Mouse (Mus musculus): ENCODE measurements at regions not wholly inside any gene's neighbourhood (a gene's known extent, or its start where the extent isn't known, plus 50 kb on each side); places are given as distances from the start of the nearest gene placed in this dataset.

- H3K4me1 ChIP-seq (ENCODE audit: control insufficient read depth, insufficient read depth, low read length) = no peaks in the 10 kb centered on the region
- no peaks in the 10 kb centered on the region for H3K27me3 ChIP-seq (ENCODE audit: control insufficient read depth, insufficient read depth, low read length)
- H3K36me3 ChIP-seq (replicated peaks; ENCODE audit: control insufficient read depth, insufficient read depth, low read depth, low read length) = no peaks in the 10 kb centered on the region
- 97% methylated on average over 1 of the region's 1 CpGs for WGBS
- ATAC-seq (replicated peaks; ENCODE audit: insufficient number of reproducible peaks, low FRiP score, low TSS enrichment, low read depth) (no peak), DNase-seq (ENCODE audit: low spot score) (no peak)
- H3K27ac ChIP-seq (replicated peaks; ENCODE audit: low read depth, low read length) = no peak overlapping the region
- no peak overlapping the region for H3K4me3 ChIP-seq (ENCODE audit: low read depth, low read length)
- H3K9ac ChIP-seq (replicated peaks; ENCODE audit: low read length) = no peak overlapping the region
- H3K9me3 ChIP-seq (replicated peaks; ENCODE audit: control insufficient read depth, low read length) = no peaks in the 10 kb centered on the region
- H3K4me2 ChIP-seq (ENCODE audit: low read depth, low read length) = no peak overlapping the region
These were observed 125.5 kb upstream of the Gm17728 start for GRCm38 (mm10) chr17:9296371-9296770.

GRCm38 (mm10) chr17:9298231-9298630, 123.6 kb upstream of the Gm17728 start:
- ATAC-seq (replicated peaks; ENCODE audit: insufficient number of reproducible peaks, low FRiP score, low TSS enrichment, low read depth) = no peak
- Histone ChIP-seq H3K9ac (replicated peaks; ENCODE audit: low read length) (no peak overlapping the region), H3K4me2 (ENCODE audit: low read depth, low read length) (no peak overlapping the region), H3K4me3 (ENCODE audit: low read depth, low read length) (no peak overlapping the region), H3K4me1 (ENCODE audit: control insufficient read depth, insufficient read depth, low read length) (no peaks in the 10 kb centered on the region), H3K27me3 (ENCODE audit: control insufficient read depth, insufficient read depth, low read length) (no peaks in the 10 kb centered on the region), H3K27ac (replicated peaks; ENCODE audit: low read depth, low read length) (no peak overlapping the region), H3K9me3 (replicated peaks; ENCODE audit: control insufficient read depth, low read length) (no peaks in the 10 kb centered on the region), H3K36me3 (replicated peaks; ENCODE audit: control insufficient read depth, insufficient read depth, low read depth, low read length) (no peaks in the 10 kb centered on the region)
- 84% methylated on average over 1 of the region's 1 CpGs for WGBS
- no peak for DNase-seq (ENCODE audit: low spot score)

- Histone ChIP-seq H3K4me1 (ENCODE audit: control insufficient read depth, insufficient read depth, low read length) (no peaks in the 10 kb centered on the region), H3K9ac (replicated peaks; ENCODE audit: low read length) (no peak overlapping the region), H3K4me3 (ENCODE audit: low read depth, low read length) (no peak overlapping the region), H3K9me3 (replicated peaks; ENCODE audit: control insufficient read depth, low read length) (no peaks in the 10 kb centered on the region), H3K27ac (replicated peaks; ENCODE audit: low read depth, low read length) (no peak overlapping the region), H3K4me2 (ENCODE audit: low read depth, low read length) (no peak overlapping the region), H3K27me3 (ENCODE audit: control insufficient read depth, insufficient read depth, low read length) (no peaks in the 10 kb centered on the region), H3K36me3 (replicated peaks; ENCODE audit: control insufficient read depth, insufficient read depth, low read depth, low read length) (no peaks in the 10 kb centered on the region)
- 26% methylated on average over 4 of the region's 4 CpGs for WGBS
- no peak for ATAC-seq (replicated peaks; ENCODE audit: insufficient number of reproducible peaks, low FRiP score, low TSS enrichment, low read depth)
- no peak for DNase-seq (ENCODE audit: low spot score)
These were observed 120.8 kb upstream of the Gm17728 start for GRCm38 (mm10) chr17:9301101-9301501.

GRCm38 (mm10) chr17:9308507-9308906, 113.4 kb upstream of the Gm17728 start:
- WGBS = 45% methylated on average over 2 of the region's 2 CpGs
- DNase-seq (ENCODE audit: low spot score) (no peak), ATAC-seq (replicated peaks; ENCODE audit: insufficient number of reproducible peaks, low FRiP score, low TSS enrichment, low read depth) (no peak)
- Histone ChIP-seq H3K36me3 (replicated peaks; ENCODE audit: control insufficient read depth, insufficient read depth, low read depth, low read length) (no peaks in the 10 kb centered on the region), H3K4me1 (ENCODE audit: control insufficient read depth, insufficient read depth, low read length) (no peaks in the 10 kb centered on the region), H3K9me3 (replicated peaks; ENCODE audit: control insufficient read depth, low read length) (no peaks in the 10 kb centered on the region), H3K9ac (replicated peaks; ENCODE audit: low read length) (no peak overlapping the region), H3K27ac (replicated peaks; ENCODE audit: low read depth, low read length) (no peak overlapping the region), H3K4me2 (ENCODE audit: low read depth, low read length) (no peak overlapping the region), H3K4me3 (ENCODE audit: low read depth, low read length) (no peak overlapping the region), H3K27me3 (ENCODE audit: control insufficient read depth, insufficient read depth, low read length) (no peaks in the 10 kb centered on the region)

GRCm38 (mm10) chr17:9322772-9323171, 99.1 kb upstream of the Gm17728 start:
- Histone ChIP-seq H3K4me1 (ENCODE audit: control insufficient read depth, insufficient read depth, low read length) (no peaks in the 10 kb centered on the region), H3K27ac (replicated peaks; ENCODE audit: low read depth, low read length) (no peak overlapping the region), H3K4me2 (ENCODE audit: low read depth, low read length) (no peak overlapping the region), H3K9ac (replicated peaks; ENCODE audit: low read length) (no peak overlapping the region), H3K4me3 (ENCODE audit: low read depth, low read length) (no peak overlapping the region), H3K36me3 (replicated peaks; ENCODE audit: control insufficient read depth, insufficient read depth, low read depth, low read length) (no peaks in the 10 kb centered on the region), H3K9me3 (replicated peaks; ENCODE audit: control insufficient read depth, low read length) (no peaks in the 10 kb centered on the region), H3K27me3 (ENCODE audit: control insufficient read depth, insufficient read depth, low read length) (no peaks in the 10 kb centered on the region)
- ATAC-seq (replicated peaks; ENCODE audit: insufficient number of reproducible peaks, low FRiP score, low TSS enrichment, low read depth) = no peak
- 75% methylated on average over 6 of the region's 6 CpGs for WGBS
- no peak for DNase-seq (ENCODE audit: low spot score)

GRCm38 (mm10) chr17:9328886-9329455, 92.9 kb upstream of the Gm17728 start:
- Histone ChIP-seq H3K36me3 (replicated peaks; ENCODE audit: control insufficient read depth, insufficient read depth, low read depth, low read length) (no peaks in the 10 kb centered on the region), H3K4me1 (ENCODE audit: control insufficient read depth, insufficient read depth, low read length) (no peaks in the 10 kb centered on the region), H3K9me3 (replicated peaks; ENCODE audit: control insufficient read depth, low read length) (no peaks in the 10 kb centered on the region), H3K9ac (replicated peaks; ENCODE audit: low read length) (no peak overlapping the region), H3K27me3 (ENCODE audit: control insufficient read depth, insufficient read depth, low read length) (no peaks in the 10 kb centered on the region), H3K27ac (replicated peaks; ENCODE audit: low read depth, low read length) (no peak overlapping the region), H3K4me2 (ENCODE audit: low read depth, low read length) (no peak overlapping the region), H3K4me3 (ENCODE audit: low read depth, low read length) (no peak overlapping the region)
- ATAC-seq (replicated peaks; ENCODE audit: insufficient number of reproducible peaks, low FRiP score, low TSS enrichment, low read depth) = no peak
- DNase-seq (ENCODE audit: low spot score) = no peak
- 79% methylated on average over 4 of the region's 4 CpGs for WGBS

- 75% methylated on average over 5 of the region's 5 CpGs for WGBS
- H3K27ac ChIP-seq (replicated peaks; ENCODE audit: low read depth, low read length) = no peak overlapping the region
- no peaks in the 10 kb centered on the region for H3K4me1 ChIP-seq (ENCODE audit: control insufficient read depth, insufficient read depth, low read length)
- H3K36me3 ChIP-seq (replicated peaks; ENCODE audit: control insufficient read depth, insufficient read depth, low read depth, low read length) = no peaks in the 10 kb centered on the region
- no peak for DNase-seq (ENCODE audit: low spot score)
- no peaks in the 10 kb centered on the region for H3K9me3 ChIP-seq (replicated peaks; ENCODE audit: control insufficient read depth, low read length)
- no peak for ATAC-seq (replicated peaks; ENCODE audit: insufficient number of reproducible peaks, low FRiP score, low TSS enrichment, low read depth)
- no peak overlapping the region for H3K4me2 ChIP-seq (ENCODE audit: low read depth, low read length)
- H3K4me3 ChIP-seq (ENCODE audit: low read depth, low read length) = no peak overlapping the region
- H3K9ac ChIP-seq (replicated peaks; ENCODE audit: low read length) = no peak overlapping the region
- no peaks in the 10 kb centered on the region for H3K27me3 ChIP-seq (ENCODE audit: control insufficient read depth, insufficient read depth, low read length)
These were observed 64.2 kb upstream of the Gm17728 start for GRCm38 (mm10) chr17:9357572-9358159.

All from embryonic facial prominence, embryonic 11.5 days (tissue).